Mouse (Mus musculus) G1E (cell line): ENCODE measurements around the gene Bak1. TPM values are rescaled to one million over a fixed set of nuclear protein-coding genes. Genes with fewer than 3 reads are reported as not detected.

ENCODE experiments used
- ATAC-seq: 2 replicates; pipeline ENCODE4 v1.8.0; 2016; ENCODE audit warnings: mild to moderate bottlenecking; ENCODE audit not compliant: insufficient number of reproducible peaks, poor library complexity, low FRiP score, severe bottlenecking; ENCODE audit errors: extremely low read depth
- DNase-seq: peaks from one replicate; pipeline ENCODE4 v3.0.0; 2012; ENCODE audit warnings: low spot score
- H3K27me3 ChIP-seq: 2 replicates; pipeline ENCODE4 v1.6.1; 2012; ENCODE audit warnings: mild to moderate bottlenecking, low read length, inconsistent platforms; ENCODE audit not compliant: insufficient read depth
- H3K36me3 ChIP-seq: replicated peaks from 2 replicates; pipeline ENCODE3; 2012; ENCODE audit warnings: mild to moderate bottlenecking, inconsistent platforms
- H3K4me1 ChIP-seq: 2 replicates; pipeline ENCODE4 v1.6.1; 2012; ENCODE audit warnings: low read depth, low read length, inconsistent platforms, mixed read lengths; ENCODE audit not compliant: insufficient read depth
- H3K4me3 ChIP-seq: 2 replicates; pipeline ENCODE4 v1.5.1; 2012; ENCODE audit warnings: low read depth, mild to moderate bottlenecking, inconsistent platforms, low read length, moderate library complexity, mixed read lengths
- H3K9me3 ChIP-seq: replicated peaks from 2 replicates; pipeline ENCODE4 v1.6.1; 2012; ENCODE audit warnings: inconsistent platforms
- CTCF ChIP-seq: IDR thresholded peaks from 2 replicates; pipeline ENCODE4 v1.5.1; 2012; ENCODE audit warnings: low read depth, low read length, inconsistent platforms, mixed read lengths
- GATA1 ChIP-seq: IDR thresholded peaks from 2 replicates; pipeline ENCODE4 v1.6.1; 2012; ENCODE audit warnings: borderline replicate concordance, low read length, inconsistent platforms, mixed read lengths
- GATA2 ChIP-seq: IDR thresholded peaks from 2 replicates; pipeline ENCODE4 v1.6.1; 2012; ENCODE audit warnings: low read depth, low read length, inconsistent platforms, borderline replicate concordance
- POLR2AphosphoS5 ChIP-seq: IDR thresholded peaks from 2 replicates; pipeline ENCODE4 v1.6.1; 2012; ENCODE audit warnings: low read depth, low read length, inconsistent platforms; ENCODE audit not compliant: insufficient replicate concordance
- TAL1 ChIP-seq: conservative IDR thresholded peaks from 2 replicates; pipeline ENCODE4 v1.6.1; 2012; ENCODE audit warnings: low read depth, low read length, inconsistent platforms, mixed read lengths
- polyA plus RNA-seq: library from polyadenylated mRNA; stranded (reverse); fragments of >175 nt; gene quantifications from 2 replicates; pipeline ENCODE4 v1.2.3, GENCODE M21; 2012
- total RNA-seq, 2 experiments: library from RNA; stranded (forward) in 1 of 2; stranded (reverse) in 1 of 2; fragments of 200-1000 nt in 1 of 2; fragments of >200 nt in 1 of 2; fragmentation: Nextera tagmentation in 1 of 2; gene quantifications; 2 replicates each; pipeline ENCODE4 v1.2.3; 2014 to 2017

The Bak1 gene
- total and polyA plus RNA-seq, 3 experiments: 64.5 to 231 (median 227) TPM

GRCm38 (mm10) chr17:27057517-27058055 lies 28.8 kb upstream of the Bak1 start:
- H3K36me3 ChIP-seq: peaks cover 10% of the 10 kb centered on the region
- no peak for ATAC-seq
- peaks cover 27% of the 10 kb centered on the region for H3K4me1 ChIP-seq
- no peaks in the 10 kb centered on the region for H3K9me3 ChIP-seq
- peaks cover 23% of the 10 kb centered on the region; the same call in 1 of the 2 replicates for H3K27me3 ChIP-seq
- H3K4me3 ChIP-seq: peak overlapping the region; percentile 76
- no peak for TF ChIP-seq POLR2AphosphoS5
- TF ChIP-seq CTCF: no peak
- TF ChIP-seq TAL1: no peak
- TF ChIP-seq GATA1: no peak
- TF ChIP-seq GATA2: no peak
- DNase-seq: no peak

DNA sequence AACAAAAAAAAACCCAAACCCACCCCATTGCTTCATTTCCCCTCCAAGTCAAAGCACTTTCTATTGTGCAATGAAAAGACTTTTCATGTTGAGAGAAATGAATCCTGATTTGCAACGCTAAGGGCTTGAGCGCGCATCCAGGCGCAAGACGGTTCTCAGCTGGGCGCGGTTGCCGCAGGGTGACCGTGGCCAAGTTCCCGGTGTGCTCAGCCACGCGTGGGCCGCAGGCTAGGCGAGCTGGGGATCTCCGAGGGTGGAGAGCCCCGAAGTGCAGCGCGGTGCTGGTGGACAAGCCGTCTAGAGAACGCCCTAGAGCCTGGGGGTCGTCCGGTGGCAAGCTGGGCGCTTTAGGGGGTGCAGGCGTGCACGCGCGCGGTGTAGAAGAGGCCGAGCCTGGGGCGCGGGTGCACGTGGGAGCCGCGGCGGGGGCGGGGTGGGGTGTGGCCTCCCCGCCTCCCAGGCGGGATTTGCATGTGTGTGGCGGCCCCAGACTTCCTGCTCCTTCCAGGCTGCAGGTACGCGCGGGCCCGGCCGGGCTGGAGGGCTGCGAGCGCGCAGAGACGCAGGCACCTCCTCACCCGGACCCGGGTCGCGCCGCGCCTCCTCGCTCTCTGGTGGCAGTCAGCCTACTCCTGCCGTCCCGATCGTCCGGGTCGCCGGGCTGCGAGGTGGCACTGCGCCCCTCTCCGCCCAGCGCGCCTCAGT lies 28.2 kb upstream of the Bak1 start, which contains the start of gene Itpr3:
Gene Itpr3, plus strand, starts transcription at position 493 of the 705 bp plus-strand sequence.
- Histone ChIP-seq H3K27me3 (peaks cover 23% of the 10 kb centered on the region; the same call in 1 of the 2 replicates), H3K36me3 (peaks cover 9% of the 10 kb centered on the region), H3K9me3 (no peaks in the 10 kb centered on the region), H3K4me3 (peak within 1 kb of the TSS; percentile 76), H3K4me1 (peaks cover 31% of the 10 kb centered on the region)
- no peak for ATAC-seq
- no peak for TF ChIP-seq CTCF
- no peak for TF ChIP-seq GATA1
- TF ChIP-seq TAL1: no peak
- no peak for TF ChIP-seq GATA2
- no peak for TF ChIP-seq POLR2AphosphoS5
- DNase-seq: peak; percentile 85

DNA sequence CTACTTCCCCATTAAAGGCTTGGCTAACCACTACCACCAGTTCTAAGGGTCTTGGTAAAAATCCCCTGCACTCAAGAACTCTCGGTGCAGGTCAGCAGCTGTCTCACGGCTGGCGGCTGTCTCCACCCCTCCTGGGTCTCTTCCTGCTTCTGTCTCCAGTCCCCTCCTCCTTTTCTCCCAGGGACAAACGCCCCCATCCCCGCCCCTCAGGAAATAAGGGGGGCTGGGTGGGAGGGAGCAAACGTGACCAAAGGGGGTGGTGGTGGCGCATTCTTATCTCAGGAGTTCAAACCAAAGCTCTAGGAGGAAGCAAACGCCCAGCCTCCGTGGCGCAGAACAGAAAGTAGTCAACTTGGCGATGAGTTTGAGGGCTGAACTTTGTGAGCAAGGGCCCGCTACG lies 27.4 kb upstream of the Bak1 start:
- Histone ChIP-seq H3K36me3 (peaks cover 9% of the 10 kb centered on the region), H3K27me3 (peaks cover 23% of the 10 kb centered on the region; the same call in 1 of the 2 replicates), H3K9me3 (no peaks in the 10 kb centered on the region), H3K4me3 (peak overlapping the region; percentile 76; the same call in 1 of the 2 replicates), H3K4me1 (peaks cover 39% of the 10 kb centered on the region)
- no peak for TF ChIP-seq POLR2AphosphoS5
- no peak for TF ChIP-seq TAL1
- no peak for TF ChIP-seq GATA1
- no peak for TF ChIP-seq GATA2
- no peak for TF ChIP-seq CTCF
- peak; percentile 86 for DNase-seq
- peak; percentile 76 for ATAC-seq

- H3K27me3 ChIP-seq: peaks cover 6% of the 10 kb centered on the region; the same call in 1 of the 2 replicates
- H3K36me3 ChIP-seq: no peaks in the 10 kb centered on the region
- ATAC-seq (no peak; the same call in 1 of the 2 replicates), DNase-seq (peak; percentile 66)
- TF ChIP-seq GATA1 (no peak), TAL1 (no peak), CTCF (no peak), POLR2AphosphoS5 (no peak), GATA2 (no peak)
- peaks cover 40% of the 10 kb centered on the region for H3K4me1 ChIP-seq
- 0 out of 2 replicates have a peak, but pooled peaks cover 3% of the 10 kb centered on the region for H3K9me3 ChIP-seq
- peak overlapping the region; percentile 63 for H3K4me3 ChIP-seq
Measured at GRCm38 (mm10) chr17:27051514-27051913, 22.7 kb upstream of the Bak1 start.

GRCm38 (mm10) chr17:27050853-27051252 lies 22.0 kb upstream of the Bak1 start:
- H3K9me3 ChIP-seq: 0 out of 2 replicates have a peak, but pooled peaks cover 3% of the 10 kb centered on the region
- ATAC-seq: no peak
- TF ChIP-seq POLR2AphosphoS5 (no peak), CTCF (no peak), GATA1 (no peak), GATA2 (no peak), TAL1 (no peak)
- DNase-seq: no peak
- H3K27me3 ChIP-seq: peaks cover 6% of the 10 kb centered on the region; the same call in 1 of the 2 replicates
- H3K4me1 ChIP-seq: peaks cover 37% of the 10 kb centered on the region
- no peaks in the 10 kb centered on the region for H3K36me3 ChIP-seq
- no peak overlapping the region for H3K4me3 ChIP-seq
